Mouse (Mus musculus): ENCODE measurements at regions not wholly inside any gene's neighbourhood (a gene's known extent, or its start where the extent isn't known, plus 50 kb on each side); places are given as distances from the start of the nearest gene placed in this dataset.

DNA sequence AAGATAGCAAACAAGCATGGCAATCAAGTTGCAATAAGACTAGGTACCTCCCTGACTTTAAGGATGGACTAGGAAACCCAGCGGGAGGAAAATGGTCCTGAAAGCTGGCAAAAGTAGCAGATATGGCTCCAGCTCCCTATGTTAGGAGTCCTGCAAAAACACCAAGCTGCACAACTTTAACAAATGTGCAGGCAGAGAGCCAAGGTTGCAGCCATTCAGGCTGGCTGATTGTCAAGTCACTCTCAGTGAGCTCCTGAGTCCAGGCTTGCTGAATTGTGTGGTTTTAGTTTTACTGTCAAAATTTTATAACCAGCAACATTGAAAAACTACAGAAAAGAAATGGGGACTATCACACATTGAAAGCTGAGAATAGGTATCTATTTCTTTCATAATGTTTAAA, 1122.8 kb upstream of the Slc10a2 start:
- peak in 1 of 2 experiments; percentile 21 for DNase-seq

DNA sequence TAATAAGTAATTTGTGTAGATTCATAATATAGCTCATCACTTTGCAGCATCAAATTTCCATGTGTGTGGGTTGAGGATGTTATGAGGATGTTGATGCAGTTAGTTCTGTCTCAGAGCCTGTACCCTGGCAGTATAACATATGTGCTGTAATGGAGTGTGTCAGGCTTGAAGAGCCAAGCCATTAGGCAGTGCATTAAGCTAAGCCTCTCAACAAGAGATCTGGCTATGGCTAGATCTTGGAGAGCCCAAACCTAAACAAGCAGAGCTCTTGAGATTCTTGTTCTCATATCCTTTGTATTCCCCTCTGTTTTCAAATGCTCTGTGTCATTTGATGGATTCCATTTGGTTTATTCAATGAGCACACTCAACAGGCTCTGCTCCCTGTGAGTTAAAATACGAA, 1120.0 kb upstream of the Slc10a2 start:
- DNase-seq: no peak

DNA sequence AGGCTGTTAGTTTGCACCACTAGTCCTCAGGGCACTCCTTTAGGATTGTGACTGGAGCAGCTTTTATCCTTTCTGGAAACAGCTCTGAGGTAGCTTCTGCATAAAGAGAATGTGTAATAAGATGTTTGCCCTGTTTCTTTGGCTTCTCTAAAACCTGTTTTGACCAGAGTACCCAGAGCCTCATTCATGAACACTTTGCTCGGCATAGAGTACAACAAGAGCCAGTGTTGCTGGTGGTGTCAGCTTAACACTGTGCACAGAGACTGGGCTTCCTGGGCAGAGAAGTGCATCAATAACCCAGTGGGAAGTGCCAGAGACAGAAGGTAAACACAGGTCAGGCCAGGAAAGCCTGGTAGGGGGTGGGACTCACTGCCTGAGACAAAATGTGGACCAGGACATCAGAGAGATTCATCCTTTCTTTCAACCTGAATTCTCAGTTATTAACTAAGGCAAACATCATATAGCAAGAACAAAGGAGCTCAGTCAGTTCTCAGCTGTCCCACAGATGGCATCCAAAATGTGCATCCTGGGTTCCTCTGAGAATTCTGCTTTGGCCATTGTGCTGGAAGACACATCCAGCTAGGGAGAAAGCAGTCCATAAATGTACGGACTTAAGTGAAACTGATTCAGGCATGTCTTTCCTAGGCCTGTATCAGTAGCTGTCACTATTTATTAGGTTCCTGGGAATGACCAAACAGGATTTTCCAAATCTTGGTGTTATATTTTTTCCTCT, 1102.6 kb upstream of the Slc10a2 start:
- DNase-seq: peak; percentile 30 to 38

DNA sequence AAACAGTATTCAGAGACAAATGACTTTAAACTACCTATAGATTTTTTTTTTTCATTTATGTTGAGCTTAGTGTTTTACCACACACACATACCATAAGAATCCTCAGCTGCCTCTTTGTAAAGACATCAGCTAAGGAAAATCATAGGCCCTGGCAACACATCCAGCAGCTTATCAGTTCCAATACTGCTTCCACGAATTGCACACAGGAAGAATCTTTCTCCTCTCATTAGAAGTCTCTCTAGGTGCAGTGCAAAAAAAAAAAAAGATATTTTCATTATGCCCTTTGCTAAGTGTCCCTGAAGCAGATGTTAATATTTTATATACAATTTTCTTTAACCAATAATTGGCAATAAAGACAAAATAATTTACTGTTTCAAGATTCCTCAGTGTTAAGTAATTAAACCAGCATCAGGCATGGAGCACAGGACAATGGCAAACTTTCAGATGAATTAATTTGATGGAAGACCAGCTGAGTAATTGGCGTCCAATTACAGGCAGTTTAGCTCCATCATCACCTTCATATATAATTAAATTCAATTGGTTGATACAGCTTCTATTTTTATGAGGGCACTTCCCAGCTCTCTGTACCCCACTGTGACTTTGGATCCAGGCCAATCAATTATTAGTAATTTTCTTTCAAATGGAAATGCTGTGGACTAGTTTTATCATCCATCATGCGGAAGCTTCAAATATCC, 1099.0 kb upstream of the Slc10a2 start:
- no peak for DNase-seq

DNA sequence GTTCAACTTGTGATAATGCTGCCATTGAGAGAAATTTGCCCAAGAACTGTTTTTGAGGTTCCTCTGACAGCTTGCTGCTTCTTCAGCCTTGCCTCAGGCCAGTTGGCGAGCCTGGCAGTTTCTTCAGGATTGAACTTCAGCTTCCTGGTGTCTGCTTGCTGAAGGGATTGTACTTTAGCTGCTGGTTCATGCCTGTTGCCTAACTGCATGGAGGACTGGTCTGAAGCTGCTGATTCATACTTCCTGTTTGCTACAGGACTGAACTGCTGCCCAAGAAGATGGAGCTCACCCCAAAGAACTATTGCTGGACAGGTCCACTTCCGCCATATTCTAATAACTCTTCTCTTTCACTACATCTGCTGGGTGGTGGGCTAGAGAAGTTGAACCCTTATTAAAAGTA, 1086.3 kb upstream of the Slc10a2 start:
- DNase-seq: no peak

DNA sequence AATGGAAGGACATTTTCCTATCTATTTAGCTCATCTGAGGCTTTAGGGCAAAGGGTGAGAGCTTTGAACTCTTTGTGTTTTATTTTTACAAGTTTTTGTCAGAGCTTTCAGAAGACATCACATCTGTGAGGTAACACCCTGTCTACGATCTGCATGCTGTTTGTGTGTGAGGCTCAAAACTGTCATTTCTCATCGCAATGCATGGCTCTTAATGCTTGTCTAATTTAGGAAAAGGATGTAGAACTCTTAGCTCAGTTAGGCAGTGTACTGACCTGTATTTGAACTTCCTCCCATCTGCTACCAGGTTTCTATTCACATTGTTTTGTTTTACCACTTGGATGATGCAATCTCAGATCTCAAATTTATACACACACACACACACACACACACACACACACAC, 1083.3 kb upstream of the Slc10a2 start:
- no peak for DNase-seq

DNA sequence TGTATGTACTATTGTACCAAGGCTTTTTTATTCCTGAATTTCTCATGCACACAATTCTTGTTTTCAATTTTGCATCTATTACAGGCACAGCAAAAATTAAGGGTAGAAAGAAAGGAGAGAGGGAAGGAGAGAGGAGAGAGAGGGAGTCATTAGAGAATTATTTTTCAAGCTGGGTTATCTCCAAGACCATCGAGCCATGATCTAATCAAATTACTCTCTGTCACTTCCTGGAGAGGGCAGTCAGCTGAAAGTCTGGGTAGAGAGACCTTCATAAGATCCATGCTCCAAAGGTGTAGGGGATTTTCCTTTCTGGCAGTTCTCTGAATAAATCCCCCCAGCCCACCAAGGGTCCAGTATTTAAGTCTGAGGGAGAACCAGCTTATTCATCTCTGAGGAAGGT, 1081.4 kb upstream of the Slc10a2 start:
- no peak for DNase-seq

DNA sequence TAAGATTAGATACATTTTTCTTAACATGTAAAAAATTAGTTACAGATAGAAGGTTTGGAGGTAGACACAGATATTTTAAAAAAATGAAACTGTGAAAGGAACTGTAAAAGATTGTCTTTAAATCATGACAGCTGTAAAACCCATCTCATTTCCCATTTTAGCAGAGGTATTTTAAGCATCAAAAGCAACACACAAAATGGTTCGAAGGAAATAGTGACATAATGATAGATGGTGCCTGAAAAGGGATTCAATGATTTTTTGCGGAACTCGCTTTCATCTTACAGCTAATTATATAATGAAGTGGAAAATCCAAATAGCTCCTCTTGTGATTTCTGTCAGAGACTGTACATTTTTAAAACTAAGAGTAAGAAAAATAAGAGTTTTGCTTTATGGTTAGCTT, 1074.5 kb upstream of the Slc10a2 start:
- no peak for DNase-seq

DNA sequence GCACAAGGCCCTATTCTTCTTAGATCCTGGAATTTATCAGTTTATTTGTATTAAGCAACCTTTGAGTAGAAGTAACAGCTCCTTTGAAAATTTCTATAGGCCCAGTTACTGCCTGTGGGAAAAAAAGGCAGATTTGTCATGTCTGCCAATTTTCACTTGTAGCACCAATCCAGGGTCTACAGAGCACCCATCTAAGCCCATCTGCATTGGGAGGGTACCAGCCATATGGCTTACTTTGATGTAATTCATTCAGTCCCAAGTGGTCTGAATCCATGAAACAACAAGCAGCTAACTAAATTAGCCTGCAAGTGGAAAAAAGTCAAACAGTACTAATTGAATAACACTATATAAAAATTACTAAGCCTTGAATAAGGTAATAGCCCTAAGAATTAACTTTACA, 1061.3 kb upstream of the Slc10a2 start:
- no peak for DNase-seq

DNA sequence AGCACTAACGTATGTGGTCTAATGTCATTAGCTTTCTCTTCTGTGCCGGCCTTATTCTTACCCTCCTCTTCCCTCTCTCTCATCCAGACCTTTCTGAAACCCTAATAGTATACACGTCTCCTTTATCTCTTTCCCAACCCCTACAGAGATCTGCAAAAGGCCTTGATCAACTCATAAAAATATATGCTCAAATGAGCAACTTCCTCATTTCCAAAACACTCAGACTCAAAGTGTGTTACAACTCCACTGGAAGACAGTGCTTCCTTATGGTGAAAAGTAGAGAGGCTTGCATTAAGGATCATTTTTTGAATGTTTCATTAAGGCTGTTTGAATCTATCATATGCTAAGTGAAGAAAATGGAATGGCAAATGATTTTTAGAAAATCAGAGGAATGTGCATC, 1060.1 kb upstream of the Slc10a2 start:
- DNase-seq: no peak

DNA sequence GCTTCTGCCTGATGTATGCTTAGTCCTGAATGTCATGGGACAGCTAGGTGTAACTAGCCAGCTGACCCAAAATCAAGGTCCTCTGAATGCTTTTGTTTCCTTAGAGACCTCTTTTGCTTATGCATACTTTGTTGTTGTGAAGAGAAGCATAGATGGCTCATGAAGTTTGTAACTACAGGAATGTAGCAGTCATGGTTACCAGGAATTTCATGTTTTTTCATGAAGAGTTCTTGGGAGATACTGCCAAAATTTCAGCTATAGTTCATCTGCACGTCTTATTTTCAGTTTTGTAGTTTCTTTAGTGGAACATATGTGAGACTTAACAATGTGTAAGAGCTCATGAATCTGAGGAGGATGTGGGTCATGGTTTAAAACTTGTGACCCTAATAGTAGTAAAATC, 1059.6 kb upstream of the Slc10a2 start:
- no peak for DNase-seq

DNA sequence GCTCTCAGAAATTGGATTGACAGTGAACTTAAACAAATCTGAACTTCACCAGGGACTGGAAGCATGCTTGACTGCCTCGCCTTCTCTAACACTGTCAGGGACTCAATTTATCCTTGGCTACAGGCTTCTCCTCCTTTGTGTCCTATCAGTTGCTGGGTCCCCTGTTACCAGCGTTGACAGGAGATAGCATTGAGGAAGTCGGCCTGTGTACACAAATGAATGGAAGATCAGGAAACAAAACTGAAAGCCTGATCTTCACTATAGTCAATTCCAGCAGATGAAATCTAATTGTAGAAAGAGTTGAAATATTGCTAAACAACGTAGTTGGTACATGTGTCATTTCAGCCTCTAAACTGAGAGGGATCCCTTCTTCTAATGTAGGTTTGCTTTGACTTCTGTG, 1039.4 kb upstream of the Slc10a2 start:
- no peak for DNase-seq

DNA sequence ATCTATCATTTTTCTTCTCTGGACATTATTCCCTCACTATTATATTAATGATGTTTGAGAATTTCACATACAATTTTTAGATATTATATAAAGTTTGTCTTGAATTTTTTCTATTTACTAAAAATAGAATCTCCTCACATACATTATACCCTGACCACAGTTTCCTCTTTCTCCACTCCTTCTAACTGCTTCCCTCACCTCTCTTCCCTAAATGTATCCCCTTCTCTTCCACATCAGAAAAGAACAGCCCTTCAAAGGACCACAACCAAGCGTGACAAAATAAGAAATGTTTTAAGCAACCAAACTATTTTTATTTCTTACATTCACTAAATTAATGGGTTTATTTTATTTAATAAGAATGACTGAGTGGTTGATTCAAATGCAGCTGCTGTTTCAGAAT, 1034.9 kb upstream of the Slc10a2 start:
- no peak for DNase-seq

DNA sequence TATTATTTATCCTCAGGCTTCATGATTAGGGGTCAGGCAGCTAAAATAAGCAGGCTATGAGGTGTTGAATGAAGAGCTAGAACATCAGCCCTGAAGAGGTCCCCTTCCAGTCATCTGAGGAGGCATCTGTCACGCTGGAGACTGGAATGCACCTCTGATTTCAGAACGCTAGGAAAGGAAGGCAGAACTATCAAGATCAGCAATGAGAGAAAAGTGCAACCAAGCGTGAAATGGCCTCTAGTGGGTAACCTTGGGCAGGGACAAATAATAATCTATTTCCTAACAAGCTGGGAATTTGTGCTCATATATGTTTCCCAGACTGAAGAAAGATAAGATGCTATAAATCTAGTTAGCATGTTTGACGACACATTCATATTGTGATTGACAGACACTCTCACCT, 1034.0 kb upstream of the Slc10a2 start:
- no peak for DNase-seq

DNA sequence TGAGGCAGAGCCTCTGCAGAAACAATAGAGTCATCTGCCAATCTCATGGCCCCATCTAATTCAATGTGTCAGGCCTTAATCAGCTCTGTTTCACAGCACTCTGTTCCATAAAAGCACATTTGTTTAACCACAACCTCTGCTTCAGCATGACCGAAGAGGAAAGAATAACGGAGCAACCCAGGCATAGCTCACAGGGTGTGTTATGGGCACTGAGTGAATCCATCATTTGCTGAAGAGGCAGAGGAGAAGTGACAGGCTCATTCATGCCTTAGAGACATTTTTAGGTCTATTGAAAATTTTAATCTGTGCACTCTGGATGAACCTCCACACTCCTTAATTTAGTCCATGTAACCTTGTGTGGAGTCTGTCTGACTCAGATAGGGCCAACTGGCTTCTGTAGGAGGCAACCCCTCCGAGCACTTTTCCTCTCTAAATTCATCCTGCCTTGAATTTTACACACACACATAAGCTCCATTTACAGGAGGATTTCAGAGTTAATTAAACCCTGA, 1027.1 kb upstream of the Slc10a2 start:
- no peak for DNase-seq

DNA sequence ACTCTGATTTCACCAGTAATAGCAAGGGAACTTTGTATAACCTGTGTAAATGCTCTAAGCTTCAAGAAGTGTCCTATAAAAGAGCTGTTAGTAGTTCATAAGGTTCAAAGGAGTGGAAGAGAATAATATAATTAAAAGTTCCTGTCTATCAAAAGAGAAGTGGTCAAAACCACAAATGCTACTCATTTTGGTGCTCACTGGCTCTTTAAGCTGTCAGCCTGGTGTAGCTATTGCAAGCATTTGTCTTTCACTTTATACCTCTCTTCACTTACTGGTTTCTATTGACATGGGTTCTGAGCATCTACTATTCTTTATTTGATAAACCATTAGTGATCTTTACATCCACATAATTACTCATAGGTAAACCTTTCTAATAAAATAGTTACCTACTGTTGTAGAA, 1020.1 kb upstream of the Slc10a2 start:
- DNase-seq: no peak

DNA sequence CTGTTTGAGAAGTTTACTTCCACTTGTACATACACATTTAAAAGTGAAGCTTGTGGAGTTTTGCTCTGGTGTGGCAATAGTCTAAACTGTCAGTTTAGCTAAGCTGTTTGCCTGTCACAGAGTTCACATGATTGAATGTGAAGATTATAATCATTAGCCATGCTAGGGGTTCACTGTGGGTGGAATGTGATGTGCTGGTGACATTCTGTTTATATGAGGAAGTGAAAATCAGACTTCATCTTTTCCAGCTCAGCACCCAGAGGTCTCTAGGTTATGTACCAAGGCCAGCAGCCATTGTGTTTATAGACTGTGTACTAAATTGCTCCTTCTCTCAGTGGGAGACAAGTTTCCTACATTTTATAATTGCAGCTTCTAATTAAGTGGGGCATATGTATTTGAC, 1014.4 kb upstream of the Slc10a2 start:
- DNase-seq: no peak

DNA sequence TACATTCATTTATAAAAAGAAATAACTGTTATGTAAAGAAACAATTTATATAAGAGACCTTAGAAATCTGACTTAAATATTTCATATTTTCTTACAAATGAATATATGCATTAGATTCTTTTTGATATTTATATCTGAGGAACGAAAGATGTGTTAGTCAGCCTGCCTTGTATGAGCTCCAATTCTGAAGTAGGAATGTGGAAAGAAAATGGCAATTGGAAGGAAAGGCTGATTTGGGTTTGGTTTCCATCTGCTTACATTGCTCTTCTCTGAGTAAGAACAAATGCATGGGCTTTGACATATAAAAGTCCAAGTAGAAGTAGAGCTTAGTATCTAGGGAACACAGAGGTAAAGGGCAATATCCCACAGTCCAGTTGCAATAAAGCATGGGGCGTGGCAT, 1006.2 kb upstream of the Slc10a2 start:
- DNase-seq: no peak

DNA sequence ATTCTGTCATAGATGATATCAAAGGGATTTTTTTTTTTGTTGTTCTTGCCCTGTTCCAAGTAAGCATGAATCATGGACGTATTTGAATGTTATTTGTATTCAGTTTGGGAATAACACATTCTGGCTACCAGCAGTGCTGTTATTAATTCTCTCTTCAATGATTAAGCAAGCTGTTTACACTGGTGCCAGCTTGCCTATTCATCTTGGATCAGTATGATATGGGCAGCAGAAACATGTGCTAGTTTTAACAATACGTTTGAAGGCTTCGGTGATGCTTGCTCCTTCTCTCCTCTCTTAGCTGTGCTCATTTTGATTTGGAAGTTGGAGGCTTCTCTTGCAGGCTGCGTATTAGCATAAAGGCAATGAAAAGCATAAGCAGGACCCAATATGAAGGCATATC, 984.9 kb upstream of the Slc10a2 start:
- no peak for DNase-seq

DNA sequence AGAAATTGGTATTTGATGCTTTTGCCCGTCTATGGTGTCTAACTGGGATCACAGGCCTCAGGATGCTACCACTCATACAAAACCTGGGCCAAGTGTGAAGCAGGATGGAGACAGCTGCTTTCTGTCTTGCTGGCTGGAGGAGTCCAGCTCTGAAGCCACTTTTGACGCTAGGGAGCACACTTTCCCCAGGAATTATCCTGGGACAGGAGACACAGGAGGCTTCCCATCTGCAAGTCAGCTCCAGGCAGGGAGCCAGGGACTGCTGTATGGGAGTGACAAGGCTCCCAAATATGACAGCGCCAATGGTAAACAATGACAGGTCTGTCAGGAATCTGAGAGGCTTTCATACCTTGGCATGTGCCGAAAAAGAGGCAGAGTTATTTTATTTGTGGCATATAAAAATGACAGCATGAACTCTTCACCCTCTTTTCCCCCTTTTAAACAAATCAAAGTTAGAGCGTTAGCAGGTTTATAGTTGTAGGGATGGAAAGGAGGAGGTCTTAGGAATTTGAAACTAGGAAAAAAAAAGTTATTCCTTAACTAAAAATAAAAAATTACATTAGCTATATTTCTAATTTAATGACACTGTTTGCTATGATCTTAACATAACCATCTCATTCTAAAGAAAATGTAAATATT, 938.9 kb upstream of the Slc10a2 start:
- DNase-seq: peak; percentile 50 to 73

DNA sequence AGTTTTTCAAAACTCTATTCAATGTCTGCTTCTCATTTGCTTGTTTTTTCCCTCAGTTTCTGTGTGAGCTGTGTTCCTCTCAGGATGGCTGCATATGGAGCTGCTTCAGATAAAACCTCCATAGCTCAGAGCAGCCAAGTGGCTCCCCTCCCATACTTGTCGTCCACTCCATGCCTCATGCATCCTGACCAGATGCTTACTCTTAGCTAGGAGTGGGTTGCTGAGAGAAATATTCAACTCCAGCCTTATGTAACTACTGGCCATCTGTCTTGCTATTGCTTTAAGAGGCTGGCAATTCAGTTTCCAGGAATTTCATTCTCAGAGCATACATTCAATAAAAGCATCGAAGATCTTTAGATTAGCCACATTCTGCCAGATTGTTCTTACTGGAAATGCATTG, 907.1 kb upstream of the Slc10a2 start:
- peak in 1 of 2 experiments; percentile 18 for DNase-seq

DNA sequence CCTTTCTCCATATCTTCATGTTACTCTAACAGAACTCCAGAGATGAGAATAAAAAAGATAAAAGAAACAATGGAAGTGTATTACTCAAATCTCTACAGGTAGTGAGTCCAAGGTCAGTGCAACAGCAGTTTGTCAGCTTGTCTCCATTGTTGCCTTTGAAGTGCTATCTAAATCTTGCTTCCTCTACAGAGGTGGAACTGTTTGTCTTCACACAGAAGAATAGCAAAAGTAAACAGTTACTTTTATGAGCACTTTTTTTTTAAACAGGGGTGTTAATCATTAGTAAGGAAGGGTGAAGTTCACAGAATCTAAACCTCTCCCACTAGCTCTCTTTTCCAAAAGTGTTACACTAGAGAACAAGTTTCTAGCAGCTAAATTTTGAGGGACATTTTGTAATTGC, 906.0 kb upstream of the Slc10a2 start:
- DNase-seq: no peak

DNA sequence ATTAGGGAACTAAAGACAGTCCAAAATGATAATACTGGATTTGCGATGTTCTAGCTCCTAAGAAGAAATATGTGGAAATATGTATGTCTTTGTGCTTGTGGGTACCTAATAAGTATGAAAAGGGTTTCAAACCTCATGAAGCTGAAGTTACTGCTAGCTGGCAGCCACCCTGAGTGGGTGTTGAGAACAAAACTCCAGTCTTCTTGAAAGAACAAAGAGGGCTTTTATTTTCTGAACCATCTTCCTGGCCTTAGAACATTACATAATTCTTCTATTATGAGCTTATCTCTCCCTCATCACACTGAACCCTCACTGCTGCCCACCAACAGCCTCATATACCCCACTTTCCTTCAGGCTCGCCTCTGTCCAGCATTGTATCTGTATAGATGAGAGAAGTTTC, 905.6 kb upstream of the Slc10a2 start:
- DNase-seq: no peak

DNA sequence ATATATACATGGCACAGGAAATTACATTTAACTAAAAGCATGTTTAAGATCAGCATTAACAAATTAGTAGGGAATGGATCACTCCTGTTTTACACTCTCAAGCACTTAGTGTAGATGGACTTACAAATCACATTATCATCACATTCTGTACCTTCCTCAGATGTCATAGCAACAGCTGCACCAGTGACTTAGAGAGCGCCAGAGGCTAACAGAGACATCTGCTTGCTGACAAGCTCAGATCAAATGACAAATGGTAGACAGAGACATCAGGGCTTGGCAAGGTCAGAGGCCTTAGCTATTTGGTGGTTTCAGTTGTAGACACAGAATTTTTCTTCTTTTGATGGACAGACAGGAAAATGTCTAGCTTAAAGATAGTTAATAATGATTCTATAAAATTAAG, 897.5 kb upstream of the Slc10a2 start:
- no peak for DNase-seq

Measured in cerebellum, postnatal 25 days (tissue).